Mouse (Mus musculus): ENCODE data around the gene Olfr1051.
"Not testable (repeated sequence)": the region's sequence is repeated elsewhere in the genome, so short reads cannot be mapped to it uniquely, and the experiment has no call there.

The Olfr1051 gene

GRCm38 (mm10) chr2:86278988-86279387 is at the start of gene Olfr1051:
Olfr1051 (minus strand) TSS chr2:86279088.
- not testable (repeated sequence) for DNase-seq

- no peak for DNase-seq
These were observed 36.3 kb upstream of the Olfr1051 start, which contains the start of gene Olfr1053 for GRCm38 (mm10) chr2:86315184-86315583. Olfr1053 (minus strand) TSS chr2:86315284.

- no peak for DNase-seq
These were observed 13.3 kb upstream of the Olfr1051 start, which contains the start of gene Olfr1052 for GRCm38 (mm10) chr2:86292155-86292554. Olfr1052 (plus strand) TSS chr2:86292455.

GRCm38 (mm10) chr2:86258228-86258627 is 20.7 kb downstream of the Olfr1051 start, which contains the start of gene Olfr1049:
Olfr1049 (minus strand) TSS chr2:86258328.
- not testable (repeated sequence) for DNase-seq

- no peak for DNase-seq
These were observed 38.7 kb downstream of the Olfr1051 start, which contains the start of gene Olfr1048 for GRCm38 (mm10) chr2:86240189-86240588. Olfr1048 (minus strand) TSS chr2:86240289.

GRCm38 (mm10) chr2:86231301-86231700 is 47.6 kb downstream of the Olfr1051 start, which contains the start of gene Olfr1047:
Olfr1047 (minus strand) TSS chr2:86231401.
- no peak for DNase-seq

All from right cerebral cortex, postnatal 25 days (tissue).